Mouse (Mus musculus) B cell, adult 2 months (primary cell): ENCODE data around the gene Scamp3.
A peak's percentile ranks its signal among the peaks of the same experiment; 100 is the strongest.
"Not testable (repeated sequence)": the region's sequence is repeated elsewhere in the genome, so short reads cannot be mapped to it uniquely, and the experiment has no call there.

Source experiments
- DNase-seq, 2 experiments: peaks; one replicate each; pipeline ENCODE4 v3.0.0; 2022

Scamp3 gene

DNA sequence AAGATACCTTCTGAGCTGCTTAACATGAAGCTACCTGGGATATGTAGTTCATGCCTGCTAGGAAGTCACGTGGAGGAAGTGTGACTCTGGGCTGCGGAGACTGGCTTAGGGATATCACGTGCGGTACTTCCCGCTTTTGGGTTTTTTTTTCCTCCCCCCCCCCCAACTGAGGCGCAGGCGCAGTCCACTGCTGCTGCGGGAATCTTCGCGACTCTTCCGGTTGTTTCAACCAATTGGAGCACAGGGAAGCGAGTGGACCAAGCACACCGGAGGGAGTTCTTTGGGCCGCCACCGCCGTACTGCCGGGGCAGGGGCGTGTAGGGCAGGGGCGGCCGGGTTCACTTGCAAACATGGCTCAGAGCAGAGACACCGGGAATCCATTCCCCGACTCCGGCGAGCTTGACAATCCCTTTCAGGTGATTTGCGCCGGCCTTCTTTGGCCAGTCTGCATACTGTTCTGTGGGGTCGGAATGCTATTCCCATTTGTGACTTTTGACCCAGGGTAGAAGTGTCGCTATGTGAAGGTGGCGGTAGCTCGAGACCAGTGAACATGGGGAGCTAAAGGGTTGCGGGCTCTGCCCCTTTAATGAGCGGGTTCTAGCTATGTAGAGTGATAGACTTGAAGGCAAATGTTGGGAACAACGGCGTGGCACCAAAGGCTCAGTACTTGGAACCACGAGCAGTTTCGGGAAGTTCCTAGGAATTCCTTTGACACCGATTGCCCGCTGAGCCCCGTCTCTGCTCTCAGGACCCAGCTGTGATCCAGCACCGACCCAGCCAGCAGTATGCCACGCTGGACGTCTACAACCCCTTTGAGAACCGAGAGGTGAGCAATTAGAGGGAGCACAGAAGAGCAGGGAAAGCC lies at the start of gene Scamp3:
TSS of gene Scamp3 (plus strand) at position 232 of the 865 bp plus-strand sequence.
- peak; percentile 77 to 78 for DNase-seq

DNA sequence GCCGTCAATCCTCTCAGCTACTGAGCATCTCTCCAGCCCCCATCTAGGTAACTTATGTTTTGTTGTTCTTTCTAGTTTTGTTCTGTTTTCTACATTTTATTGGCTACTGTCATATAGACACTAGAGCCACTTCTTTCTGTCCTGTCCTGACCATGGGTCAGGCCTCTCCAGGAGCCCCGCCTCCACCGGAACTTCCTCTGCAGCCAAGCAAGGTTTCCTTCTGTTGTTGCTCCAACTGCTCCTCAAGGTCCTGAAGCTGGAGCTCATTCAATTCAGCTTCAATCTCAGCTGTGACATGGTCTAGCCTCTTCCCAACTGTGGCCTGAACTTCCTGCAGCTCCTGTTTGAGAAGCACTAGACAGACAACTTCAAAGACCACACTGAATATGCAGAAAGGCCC lies 47.4 kb upstream of the Scamp3 start:
- no peak for DNase-seq

DNA sequence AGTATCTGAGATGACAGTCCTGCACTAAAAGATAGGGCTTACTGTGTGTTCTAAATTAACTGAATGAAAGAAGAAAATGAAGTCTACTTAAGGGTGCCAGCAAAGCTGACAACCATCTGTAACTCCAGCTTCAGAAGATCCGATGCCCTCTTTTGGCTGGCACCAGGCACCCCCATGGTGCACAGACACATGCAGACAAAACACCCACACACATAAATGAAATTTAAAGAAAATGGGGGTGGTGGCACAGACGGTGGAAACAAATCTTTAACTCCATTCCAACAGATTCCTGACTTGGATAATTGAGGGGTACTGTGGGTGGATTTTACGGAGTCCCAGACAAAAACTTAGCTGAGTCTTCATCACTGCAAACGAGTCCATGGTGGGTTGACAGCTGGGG lies 45.5 kb upstream of the Scamp3 start:
- no peak for DNase-seq

DNA sequence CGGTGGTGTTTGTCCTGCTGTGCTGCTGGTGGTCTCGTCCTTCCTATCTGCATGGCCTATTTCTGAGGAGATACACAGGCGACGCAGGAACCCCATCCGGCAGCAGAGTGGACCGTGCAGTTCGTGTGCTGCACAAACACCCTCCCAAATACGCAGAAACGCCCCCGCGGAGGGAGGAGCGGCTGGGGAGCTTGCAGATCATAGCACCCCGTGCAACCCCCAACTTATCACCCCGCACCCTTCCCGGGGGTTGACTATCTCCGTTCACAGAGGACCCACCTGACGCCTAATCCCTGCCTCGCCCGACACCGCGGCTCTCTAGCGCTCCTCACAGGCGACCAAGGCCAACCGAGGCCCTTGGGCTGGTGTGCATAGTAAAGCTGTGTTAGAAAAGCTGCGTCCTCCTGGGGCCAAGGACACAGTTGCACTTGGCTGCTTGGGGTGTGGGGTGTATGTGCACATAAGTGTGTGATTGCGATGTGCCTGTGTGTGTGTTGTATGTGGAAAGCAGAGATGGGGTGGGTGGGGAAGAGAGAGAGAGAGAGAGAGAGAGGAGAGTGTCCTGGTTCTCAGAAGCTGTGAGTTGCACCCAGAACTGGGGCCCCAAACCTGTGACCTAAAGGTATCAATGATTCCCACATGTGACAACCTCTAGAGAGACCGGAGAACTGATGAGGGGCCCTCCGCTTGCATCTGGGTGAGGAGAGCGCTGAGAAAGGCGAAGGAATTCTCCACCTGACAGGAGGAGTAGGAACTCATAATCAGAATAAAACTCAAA lies 44.8 kb upstream of the Scamp3 start:
- DNase-seq = no peak

DNA sequence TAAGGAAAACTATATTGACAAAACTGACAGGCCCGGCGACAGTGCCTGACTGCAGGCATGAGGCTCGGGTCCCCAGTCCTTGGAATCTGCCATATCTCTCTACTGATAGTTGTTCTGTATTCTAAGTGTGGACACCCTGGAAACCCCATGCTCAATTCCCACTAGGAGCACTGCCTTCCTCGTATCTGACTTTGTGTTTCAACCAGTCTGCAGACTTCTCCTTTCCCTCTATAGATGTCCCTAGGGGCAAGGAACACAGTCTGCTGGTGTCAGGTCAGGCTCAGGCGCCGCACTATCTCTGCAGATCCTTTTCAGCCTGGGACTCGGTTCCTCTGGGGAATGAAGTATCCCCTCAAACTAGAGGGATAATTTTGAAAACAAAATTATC lies 44.2 kb upstream of the Scamp3 start:
- no peak for DNase-seq

DNA sequence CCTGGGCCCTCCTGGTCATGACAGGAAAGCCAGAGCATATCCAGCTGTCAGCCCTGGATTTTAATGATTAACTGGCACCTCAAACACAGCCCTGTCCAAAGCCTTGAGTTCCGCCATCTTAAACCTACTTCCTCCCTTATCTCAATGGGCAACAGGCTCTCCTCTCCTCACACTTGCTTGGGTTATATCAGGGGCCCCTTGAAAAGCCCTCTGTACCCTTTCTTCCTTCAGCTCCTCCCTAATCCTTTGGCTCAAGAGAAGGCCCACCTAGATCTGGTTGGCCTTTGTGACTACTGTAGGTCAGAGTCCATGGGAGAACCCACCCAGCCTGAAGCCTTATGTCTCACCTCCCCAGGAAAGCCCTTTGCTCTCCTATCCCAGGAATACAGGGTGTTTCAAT lies 43.5 kb upstream of the Scamp3 start:
- no peak for DNase-seq

DNA sequence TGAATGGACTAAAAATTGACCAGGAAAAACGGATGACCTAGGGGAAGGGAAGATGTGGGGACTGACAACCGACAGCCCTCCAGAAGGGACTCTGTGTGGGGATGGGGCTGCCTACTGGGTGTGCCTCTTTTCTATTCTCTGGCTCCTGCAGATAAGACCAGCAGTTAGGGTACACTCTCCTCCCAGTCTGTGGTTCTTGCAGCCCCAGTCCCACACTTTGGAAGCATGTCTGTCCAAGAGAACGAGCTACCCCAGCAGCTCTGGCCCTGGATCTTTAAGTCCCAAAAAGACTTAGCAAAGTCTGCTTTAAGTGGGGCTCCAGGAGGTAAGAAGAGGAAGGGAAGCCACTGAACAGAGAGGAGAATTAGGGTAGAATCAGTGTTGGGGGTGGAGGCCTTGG lies 41.3 kb upstream of the Scamp3 start, which contains the start of gene Pklr:
TSS of gene Pklr (plus strand) at position 185 of the 400 bp plus-strand sequence.
- no peak for DNase-seq

DNA sequence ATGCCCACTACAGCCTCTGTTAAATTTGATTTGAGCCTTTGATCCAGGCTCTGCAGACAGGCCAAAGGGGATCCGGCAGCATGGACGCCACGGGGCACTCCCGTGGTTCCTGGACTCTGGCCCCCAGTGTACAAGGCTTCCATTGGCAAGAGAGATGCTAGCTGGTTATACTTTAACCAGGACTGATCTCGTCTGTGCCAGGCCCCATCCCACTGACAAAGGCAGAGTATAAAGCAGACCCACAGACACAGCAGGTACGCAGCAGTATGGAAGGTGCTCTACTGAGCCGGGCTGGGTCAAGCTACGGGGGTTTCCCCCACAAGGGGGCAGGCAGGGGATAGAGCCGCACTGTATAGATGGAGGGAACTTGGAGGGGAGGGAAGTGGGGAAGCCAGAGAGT lies 40.9 kb upstream of the Scamp3 start:
- peak in 1 of 2 experiments; percentile 23 for DNase-seq

DNA sequence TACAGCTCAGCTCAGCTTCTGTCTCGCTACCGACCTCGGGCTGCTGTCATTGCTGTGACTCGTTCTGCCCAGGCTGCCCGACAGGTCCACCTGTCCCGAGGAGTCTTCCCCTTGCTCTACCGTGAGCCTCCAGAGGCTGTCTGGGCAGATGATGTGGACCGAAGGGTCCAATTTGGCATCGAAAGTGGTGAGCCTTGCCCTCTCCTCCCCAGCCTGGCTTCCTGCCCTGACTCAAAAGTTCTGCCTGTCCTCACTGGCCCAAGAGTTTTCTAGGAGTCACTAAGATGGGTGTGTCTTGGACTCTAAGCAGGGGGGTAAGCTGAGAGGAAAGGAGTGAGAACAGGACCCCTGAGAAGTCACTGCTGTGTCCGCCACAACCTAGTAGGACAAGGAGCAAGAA lies 32.5 kb upstream of the Scamp3 start:
- no peak for DNase-seq

DNA sequence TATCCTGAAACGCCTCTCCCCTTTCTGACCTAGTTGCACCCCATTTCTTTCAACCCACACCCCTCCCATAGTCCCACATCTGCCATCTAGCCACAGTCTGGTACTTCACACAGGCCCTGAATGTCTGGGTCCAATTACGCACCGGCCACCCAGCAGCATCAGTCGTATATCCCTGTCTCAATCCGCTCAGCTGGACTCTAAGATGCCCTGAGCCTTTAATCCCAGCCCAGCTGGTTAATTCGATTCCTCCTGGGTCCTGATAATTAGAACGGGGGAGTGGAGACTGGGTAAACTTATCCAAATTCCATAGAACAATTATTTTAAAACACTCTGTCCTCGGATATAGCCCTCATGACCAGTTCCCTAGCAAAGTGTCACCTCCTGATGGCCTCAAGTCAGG lies 31.7 kb upstream of the Scamp3 start:
- DNase-seq = no peak

DNA sequence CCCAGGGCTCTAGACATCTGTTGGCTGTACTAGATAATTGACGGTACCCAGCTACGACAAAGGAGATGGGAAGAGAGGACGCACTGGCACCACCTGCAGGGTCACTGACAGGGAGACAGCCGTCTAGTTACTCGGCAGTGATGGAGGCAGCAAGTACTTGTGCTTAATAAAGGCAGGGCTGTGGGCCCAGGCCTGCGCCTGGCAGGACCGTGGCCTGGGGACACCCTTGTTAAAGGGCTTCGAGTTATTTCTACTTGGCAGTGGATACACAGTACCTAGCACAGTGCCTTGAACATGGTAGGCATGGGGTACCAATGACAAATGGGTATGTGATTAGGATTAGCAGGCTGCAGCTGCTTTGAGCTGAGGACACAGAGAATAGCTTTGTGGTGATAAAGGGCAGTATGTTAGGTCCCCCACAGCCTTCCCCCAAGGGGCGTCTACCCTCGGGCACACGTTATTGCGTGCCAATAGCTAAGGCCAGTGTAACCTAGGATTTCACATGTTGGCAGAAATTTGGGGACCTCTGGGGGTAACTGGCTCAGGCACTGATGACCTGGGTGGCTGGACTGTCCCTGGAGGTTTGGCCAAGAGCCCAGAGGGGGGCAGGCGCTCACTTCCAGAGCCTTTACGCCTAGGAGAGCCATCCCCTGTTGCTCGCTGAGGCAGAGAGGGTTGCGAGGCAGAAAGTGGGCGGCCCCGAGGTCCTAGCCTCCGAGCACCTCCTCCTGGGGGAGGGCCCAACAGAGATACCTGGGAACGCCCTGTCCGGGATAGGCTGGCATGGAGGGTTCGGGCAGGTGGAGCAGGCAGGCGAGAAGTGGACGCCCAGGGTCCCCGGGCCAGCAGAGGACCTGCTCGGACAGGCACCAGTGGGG lies 29.9 kb upstream of the Scamp3 start:
- no peak for DNase-seq

DNA sequence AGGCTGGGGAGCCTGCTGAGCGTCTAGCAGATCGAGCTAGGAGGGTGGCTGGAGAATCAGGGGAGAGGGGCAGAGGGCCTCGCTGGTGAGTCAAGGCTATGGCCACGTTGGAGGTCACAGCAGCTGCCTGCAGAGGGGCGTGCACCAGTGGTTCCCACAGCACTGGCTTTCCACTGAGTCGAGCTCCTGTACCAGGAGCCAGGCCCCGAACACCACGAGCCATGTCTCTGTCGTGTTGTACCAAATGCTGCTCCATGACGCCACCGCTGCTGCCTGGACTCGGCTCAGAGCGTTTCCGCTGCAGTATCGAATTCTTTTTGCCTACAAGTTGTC lies 29.3 kb upstream of the Scamp3 start:
- no peak for DNase-seq

DNA sequence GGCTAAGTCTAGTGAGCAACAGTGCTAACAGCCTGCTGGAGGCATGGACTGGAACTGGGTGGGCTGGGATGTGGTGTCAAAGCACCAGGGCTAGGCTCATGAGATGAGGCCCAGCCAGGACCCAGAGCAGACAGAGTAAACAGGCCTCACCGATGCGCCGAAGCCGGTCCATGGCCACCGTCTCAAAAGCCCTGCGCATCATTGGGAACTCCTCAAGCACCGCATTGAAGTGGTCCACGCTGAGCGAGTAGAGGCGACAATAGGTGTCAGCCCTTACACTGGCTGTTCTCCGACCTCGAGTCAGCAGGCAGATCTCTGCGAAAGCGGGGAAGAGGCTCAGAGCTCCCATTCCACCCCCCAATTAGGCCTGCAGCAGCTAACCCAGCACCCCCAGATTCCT lies 28.7 kb upstream of the Scamp3 start:
- DNase-seq = no peak

DNA sequence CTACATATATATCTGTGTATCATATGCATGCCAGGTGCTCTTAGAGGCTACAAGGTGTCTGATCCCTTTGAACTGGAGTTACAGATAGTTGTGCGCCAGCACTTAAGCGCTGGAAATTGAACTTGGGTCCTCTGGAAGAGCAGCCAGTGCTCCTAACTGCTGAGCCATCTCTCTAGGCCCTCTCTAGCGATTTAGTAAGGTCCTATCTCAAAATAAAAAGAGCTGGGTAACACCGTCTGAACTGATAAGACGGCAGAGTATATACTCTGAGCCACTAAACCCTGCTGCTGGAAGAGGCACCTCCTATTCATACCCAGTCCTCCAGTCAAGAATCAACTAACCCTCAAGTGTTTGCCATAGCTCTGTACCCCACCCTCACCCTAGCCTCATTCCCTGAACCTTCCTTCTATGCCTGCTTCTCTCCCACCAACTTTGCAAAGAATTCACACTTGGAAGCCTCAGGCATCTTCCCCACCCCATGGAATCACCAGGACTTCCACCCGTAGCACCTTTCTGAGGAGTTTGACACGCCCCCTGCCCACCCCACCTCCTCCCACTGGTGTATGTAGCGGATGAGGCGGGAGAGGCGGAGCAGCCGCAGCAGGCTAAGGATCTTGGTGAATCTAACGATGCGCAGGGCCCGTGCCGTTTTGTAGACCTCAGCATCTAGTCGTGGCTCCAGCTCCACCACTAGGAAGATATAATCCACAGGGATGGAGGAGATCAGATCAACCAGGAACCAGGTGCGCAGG lies 25.0 kb upstream of the Scamp3 start:
- DNase-seq = no peak

DNA sequence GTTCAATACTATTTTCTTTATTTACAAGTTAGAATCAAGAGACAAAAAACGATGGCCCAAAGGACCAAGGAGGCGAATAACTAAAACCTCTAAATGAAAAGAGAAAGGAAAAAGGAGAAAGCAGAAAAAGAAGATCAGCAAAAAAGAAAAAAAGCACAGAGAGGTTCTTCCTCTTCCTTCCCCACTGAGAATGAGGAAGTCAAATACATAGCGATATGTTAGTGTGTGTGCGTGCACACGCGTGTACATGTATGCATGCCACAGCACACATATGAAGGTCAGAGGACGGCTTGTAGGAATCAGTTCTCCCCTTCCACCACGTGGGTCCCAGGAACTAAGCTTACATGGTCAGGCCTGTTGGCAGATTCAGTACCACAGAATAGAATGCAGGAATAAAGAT lies 20.3 kb upstream of the Scamp3 start:
- DNase-seq = peak; percentile 18 to 27

DNA sequence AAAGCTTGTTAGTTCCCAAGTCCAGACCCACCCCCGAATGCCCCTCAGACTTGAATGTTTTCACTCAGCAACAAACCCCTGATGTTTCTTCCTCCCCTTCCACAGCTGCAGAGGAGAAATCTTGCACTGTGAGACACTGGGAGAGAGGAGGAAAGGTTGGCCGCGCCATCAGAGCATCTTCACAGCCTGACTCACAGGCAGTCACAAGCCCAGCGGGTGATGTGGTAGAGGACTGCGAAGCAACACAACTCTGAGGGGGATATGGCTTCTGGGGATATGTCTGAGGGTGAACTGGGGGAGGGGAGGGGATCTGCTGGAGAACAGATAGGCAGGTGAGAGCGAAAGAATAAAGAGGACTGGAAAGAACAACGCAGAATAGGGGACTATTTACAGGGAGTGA lies 18.6 kb upstream of the Scamp3 start:
- no peak for DNase-seq

DNA sequence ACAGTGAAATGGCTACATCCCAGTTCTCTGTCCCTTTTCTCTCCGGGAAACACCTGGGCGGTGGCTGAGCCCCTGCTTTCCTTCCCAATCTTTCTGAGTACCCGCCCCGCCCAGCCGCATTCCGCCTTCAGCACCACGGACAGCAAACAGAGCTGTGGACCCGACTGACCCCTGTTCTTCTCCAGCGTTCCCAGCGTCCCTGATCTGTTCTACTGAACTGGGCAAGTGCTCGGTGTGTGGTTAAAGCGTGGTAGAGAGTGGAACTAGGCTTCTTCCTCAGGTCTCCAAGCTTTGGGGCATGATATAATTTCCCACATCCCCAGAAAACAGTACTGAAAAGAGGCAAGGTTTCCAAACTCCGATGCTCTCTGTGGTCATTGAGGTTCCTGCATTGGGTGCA lies 18.1 kb upstream of the Scamp3 start:
- DNase-seq = peak; percentile 43 to 47

DNA sequence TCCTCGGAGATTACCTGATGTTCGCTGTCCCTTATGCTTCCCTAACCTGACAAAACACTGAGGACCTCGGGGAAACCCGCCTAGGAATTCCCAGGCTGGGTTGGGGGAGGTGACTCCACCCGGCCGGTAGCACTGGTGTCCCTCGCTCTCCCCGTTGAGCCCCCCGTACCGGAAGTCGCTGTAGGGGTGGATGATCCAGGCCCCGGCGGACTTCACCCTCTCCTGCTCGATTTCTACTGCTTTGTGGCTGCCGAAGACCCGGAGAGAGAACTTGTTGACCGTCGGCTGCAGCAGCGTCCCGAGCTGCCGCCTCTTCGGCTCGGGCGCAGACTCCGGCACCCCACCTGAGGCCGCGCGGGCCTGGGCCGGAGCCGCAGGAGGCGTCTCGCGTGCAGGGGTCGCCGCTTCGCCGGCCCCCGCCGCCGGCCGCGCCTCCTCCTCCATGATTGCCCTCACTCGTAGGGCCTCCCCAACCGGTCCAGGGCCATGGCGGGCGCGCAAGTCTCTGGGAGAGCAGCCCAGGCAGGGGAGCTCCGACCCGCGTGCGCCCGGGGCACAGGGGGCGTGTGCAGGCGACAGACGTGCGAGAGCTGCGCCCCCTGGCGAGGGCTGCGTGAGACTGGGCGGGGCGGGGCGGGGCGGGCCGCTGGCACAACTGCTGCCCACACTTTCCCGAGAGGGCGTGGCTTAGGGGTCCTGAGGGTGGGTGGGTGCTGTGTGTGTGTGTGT lies 17.5 kb upstream of the Scamp3 start, which contains the start of gene Hcn3:
TSS of gene Hcn3 (minus strand) at position 581 of the 729 bp plus-strand sequence.
- DNase-seq = peak; percentile 80 to 83

DNA sequence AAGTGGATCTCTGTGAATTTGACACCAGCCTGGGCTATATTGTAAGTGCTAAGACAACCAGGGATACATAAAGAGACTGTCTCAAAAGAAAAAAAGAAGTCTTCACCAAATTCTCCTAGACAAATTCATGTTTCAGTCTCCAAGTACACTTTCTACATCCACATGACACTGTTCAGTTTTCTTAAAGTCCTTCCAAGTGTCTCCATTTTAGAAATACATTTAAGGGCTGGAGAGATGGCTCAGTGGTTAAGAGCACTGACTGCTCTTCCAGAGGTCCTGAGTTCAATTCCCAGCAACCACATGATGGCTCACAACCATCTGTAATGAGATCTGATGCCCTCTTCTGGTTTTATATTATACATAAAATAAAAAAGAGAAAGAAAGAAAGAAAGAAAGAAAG lies 16.1 kb upstream of the Scamp3 start:
- not testable (repeated sequence) for DNase-seq

DNA sequence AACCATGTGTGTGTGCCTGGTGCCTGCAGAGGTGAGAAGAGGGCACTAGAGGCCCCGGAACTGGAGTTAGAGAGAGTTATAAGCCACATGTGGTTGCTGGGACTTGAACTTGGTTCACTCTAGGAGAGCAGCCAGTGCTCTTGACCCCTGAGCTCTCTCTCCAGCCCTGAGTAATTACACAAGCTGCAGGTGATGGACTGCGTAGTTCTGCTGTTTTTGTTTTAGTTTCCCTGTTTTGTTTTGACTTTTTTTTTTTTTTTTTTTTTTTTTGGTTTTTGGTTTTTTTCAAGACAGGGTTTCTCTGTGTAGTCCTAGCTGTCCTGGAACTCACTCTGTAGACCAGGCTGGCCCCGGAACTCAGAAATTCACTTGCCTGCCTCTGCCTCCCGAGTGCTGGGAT lies 15.5 kb upstream of the Scamp3 start:
- no peak for DNase-seq

DNA sequence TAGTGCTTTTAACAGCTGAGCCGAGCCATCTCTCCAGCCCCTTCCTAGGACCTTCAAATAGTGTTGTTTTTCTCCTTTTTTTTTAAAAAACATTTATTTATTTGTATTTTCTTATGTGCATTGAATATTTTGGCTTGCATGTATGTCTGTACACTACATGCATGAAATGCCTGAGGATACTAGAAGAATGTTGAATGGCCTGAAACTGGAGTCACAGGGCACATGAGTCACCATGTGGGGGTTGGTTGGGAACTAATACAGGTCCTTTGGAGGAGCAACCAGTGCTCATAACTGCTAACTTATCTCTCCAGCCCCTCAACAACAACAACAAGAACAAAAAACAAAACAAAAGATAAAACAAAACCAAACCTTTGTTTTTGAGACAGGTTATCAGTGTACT lies 14.2 kb upstream of the Scamp3 start:
- DNase-seq = no peak
